Mouse (Mus musculus): Measurements from ENCODE around the gene Srxn1. TPM values are rescaled to one million over a fixed set of nuclear protein-coding genes. Genes with fewer than 3 reads are reported as not detected.

Srxn1 gene
- total and polyA plus RNA-seq, 3 experiments = 19.2 to 35.9 (median 23.9) TPM

DNA sequence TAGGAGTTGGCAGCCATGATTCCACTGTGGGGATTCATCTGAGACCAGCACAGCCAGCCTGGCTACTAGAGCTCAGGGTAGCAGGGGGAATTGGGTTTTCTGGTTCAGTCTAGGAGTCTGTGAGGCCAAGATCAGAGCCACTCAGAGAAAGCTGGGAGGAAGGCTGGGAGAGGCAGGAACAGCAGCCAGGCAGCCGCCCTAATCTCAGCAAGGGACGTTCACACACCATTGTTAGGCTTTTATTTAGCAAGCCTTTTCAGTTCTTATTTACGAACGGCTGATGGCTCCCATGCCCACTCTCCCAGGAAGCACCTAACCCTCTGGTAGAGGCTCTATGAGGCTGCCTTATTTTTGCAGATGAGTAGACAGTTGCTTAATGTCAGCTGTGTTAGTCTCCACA lies 44.6 kb downstream of the Srxn1 start:
- H3K4me3 ChIP-seq = no peak overlapping the region
- no peak overlapping the region for H3K9ac ChIP-seq (ENCODE audit: low read depth, low read length)
- TF ChIP-seq POLR2A (IDR thresholded peaks at IDR 0.05; ENCODE audit: insufficient read depth, low read depth, low read length) = no peak
- no peak for TF ChIP-seq EP300 (IDR thresholded peaks at IDR 0.05; ENCODE audit: insufficient read depth, low read depth, low read length)
- no peak for TF ChIP-seq CTCF (IDR thresholded peaks at IDR 0.05)
- no peaks in the 10 kb centered on the region for H3K79me2 ChIP-seq (replicated peaks; ENCODE audit: control insufficient read depth, insufficient read depth, low read length)
- no peaks in the 10 kb centered on the region for H3K27me3 ChIP-seq (ENCODE audit: control insufficient read depth, insufficient read depth, low read length)
- peak overlapping the region; percentile 88 for H3K27ac ChIP-seq
- DNase-seq = peak in 1 of 2 experiments; percentile 30
- 41% methylated on average over 4 of the region's 4 CpGs for WGBS
- intact Hi-C loops (cut with DNase I) = loop anchor here (1.0 kb wide), 1 partner anchor 30 kb away; no protein-coding TSS in a partner anchor
- H3K4me1 ChIP-seq (ENCODE audit: control insufficient read depth, insufficient read depth, low read length) = peaks cover 9% of the 10 kb centered on the region
- H3K36me3 ChIP-seq (ENCODE audit: control insufficient read depth, insufficient read depth, low read length) = peaks cover 12% of the 10 kb centered on the region

GRCm38 (mm10) chr2:152150373-152150772 lies 45.1 kb downstream of the Srxn1 start:
- WGBS = 50% methylated on average over 6 of the region's 6 CpGs
- H3K27ac ChIP-seq = peak overlapping the region; percentile 88
- intact Hi-C loops (cut with DNase I) = loop anchor here (1.0 kb wide), 1 partner anchor 30 kb away; no protein-coding TSS in a partner anchor

DNA sequence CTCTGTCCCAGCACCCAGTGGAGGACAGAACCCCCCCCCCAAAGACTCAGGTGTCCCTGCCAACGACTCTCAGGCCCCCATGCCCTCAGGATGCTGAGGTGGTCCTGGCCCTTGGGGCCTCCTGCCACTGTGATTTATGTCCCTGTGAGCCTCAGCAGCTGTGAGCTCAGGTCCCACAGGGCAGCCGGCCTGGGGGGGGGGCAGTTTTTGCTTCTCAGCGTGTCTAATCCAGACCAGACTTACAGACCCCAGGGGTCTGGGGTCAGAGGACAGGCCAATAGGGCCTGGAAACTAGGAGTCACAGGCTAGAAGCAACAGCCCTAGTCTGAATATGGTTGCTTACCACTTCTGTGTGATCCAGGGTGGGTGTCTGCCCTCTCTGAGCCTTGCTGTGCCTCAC lies 48.0 kb downstream of the Srxn1 start:
- WGBS = 54% methylated on average over 3 of the region's 3 CpGs

More at GRCm38 (mm10) chr2:152150373-152150772, 45.1 kb downstream of the Srxn1 start:
- Histone ChIP-seq H3K36me3 (ENCODE audit: control insufficient read depth, insufficient read depth, low read length) (peaks cover 12% of the 10 kb centered on the region), H3K4me3 (no peak overlapping the region), H3K79me2 (replicated peaks; ENCODE audit: control insufficient read depth, insufficient read depth, low read length) (no peaks in the 10 kb centered on the region), H3K9ac (ENCODE audit: low read depth, low read length) (no peak overlapping the region), H3K27me3 (ENCODE audit: control insufficient read depth, insufficient read depth, low read length) (no peaks in the 10 kb centered on the region), H3K4me1 (ENCODE audit: control insufficient read depth, insufficient read depth, low read length) (peaks cover 12% of the 10 kb centered on the region)
- DNase-seq = peak; percentile 73 to 82
- TF ChIP-seq EP300 (IDR thresholded peaks at IDR 0.05; ENCODE audit: insufficient read depth, low read depth, low read length) (peak; percentile 96), POLR2A (IDR thresholded peaks at IDR 0.05; ENCODE audit: insufficient read depth, low read depth, low read length) (peak; percentile 57; the same call in 1 of the 2 replicates), CTCF (IDR thresholded peaks at IDR 0.05) (no peak)

GRCm38 (mm10) chr2:152155414-152156208 lies 50.3 kb downstream of the Srxn1 start:
- 33% methylated on average over 7 of the region's 7 CpGs for WGBS

More for the DNA sequence above, 48.0 kb downstream of the Srxn1 start:
- Histone ChIP-seq H3K9ac (ENCODE audit: low read depth, low read length) (no peak overlapping the region), H3K36me3 (ENCODE audit: control insufficient read depth, insufficient read depth, low read length) (peaks cover 14% of the 10 kb centered on the region), H3K27ac (no peak overlapping the region), H3K4me3 (no peak overlapping the region), H3K27me3 (ENCODE audit: control insufficient read depth, insufficient read depth, low read length) (no peaks in the 10 kb centered on the region), H3K4me1 (ENCODE audit: control insufficient read depth, insufficient read depth, low read length) (peaks cover 19% of the 10 kb centered on the region), H3K79me2 (replicated peaks; ENCODE audit: control insufficient read depth, insufficient read depth, low read length) (no peaks in the 10 kb centered on the region)
- TF ChIP-seq POLR2A (IDR thresholded peaks at IDR 0.05; ENCODE audit: insufficient read depth, low read depth, low read length) (no peak), CTCF (IDR thresholded peaks at IDR 0.05) (no peak), EP300 (IDR thresholded peaks at IDR 0.05; ENCODE audit: insufficient read depth, low read depth, low read length) (no peak)
- DNase-seq = peak in 1 of 2 experiments; percentile 17
- intact Hi-C loops (cut with DNase I) = no loop called here

DNA sequence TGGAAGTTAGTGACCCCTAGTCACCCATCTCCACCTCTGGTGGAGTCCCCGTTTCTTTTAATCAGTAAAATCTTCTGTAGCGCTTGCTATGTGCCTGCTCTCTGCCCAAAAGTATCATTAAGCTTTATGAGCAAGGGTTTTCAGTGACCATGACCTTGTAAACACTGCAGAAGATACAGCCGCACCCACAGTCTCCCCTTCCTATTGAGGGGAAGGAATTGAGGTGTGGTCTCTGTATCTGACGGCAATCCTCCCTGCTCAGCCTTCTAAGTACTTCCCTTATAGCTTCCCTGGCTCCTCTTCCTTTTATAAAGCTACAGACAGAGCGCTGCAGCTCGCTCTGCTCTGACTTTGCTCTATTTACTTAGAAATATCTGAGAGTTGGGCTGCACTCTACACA lies 51.2 kb downstream of the Srxn1 start:
- H3K79me2 ChIP-seq (replicated peaks; ENCODE audit: control insufficient read depth, insufficient read depth, low read length) = no peaks in the 10 kb centered on the region
- 51% methylated on average over 6 of the region's 6 CpGs for WGBS
- H3K27ac ChIP-seq = peak overlapping the region; percentile 42
- no peak overlapping the region for H3K4me3 ChIP-seq
- intact Hi-C loops (cut with DNase I) = no loop called here
- H3K27me3 ChIP-seq (ENCODE audit: control insufficient read depth, insufficient read depth, low read length) = no peaks in the 10 kb centered on the region
- H3K36me3 ChIP-seq (ENCODE audit: control insufficient read depth, insufficient read depth, low read length) = peaks cover 2% of the 10 kb centered on the region; the same call in 1 of the 2 replicates
- H3K4me1 ChIP-seq (ENCODE audit: control insufficient read depth, insufficient read depth, low read length) = peaks cover 11% of the 10 kb centered on the region
- DNase-seq = peak in 1 of 2 experiments; percentile 16
- H3K9ac ChIP-seq (ENCODE audit: low read depth, low read length) = peak overlapping the region; percentile 12
- TF ChIP-seq POLR2A (IDR thresholded peaks at IDR 0.05; ENCODE audit: insufficient read depth, low read depth, low read length) = no peak
- no peak for TF ChIP-seq CTCF (IDR thresholded peaks at IDR 0.05)
- no peak for TF ChIP-seq EP300 (IDR thresholded peaks at IDR 0.05; ENCODE audit: insufficient read depth, low read depth, low read length)

More at GRCm38 (mm10) chr2:152155414-152156208, 50.3 kb downstream of the Srxn1 start:
- intact Hi-C loops (cut with DNase I) = no loop called here
- Histone ChIP-seq H3K79me2 (replicated peaks; ENCODE audit: control insufficient read depth, insufficient read depth, low read length) (no peaks in the 10 kb centered on the region), H3K9ac (ENCODE audit: low read depth, low read length) (no peak overlapping the region; the same call in 1 of the 2 replicates), H3K4me3 (no peak overlapping the region), H3K36me3 (ENCODE audit: control insufficient read depth, insufficient read depth, low read length) (peaks cover 2% of the 10 kb centered on the region; the same call in 1 of the 2 replicates), H3K27ac (peak overlapping the region; percentile 68), H3K4me1 (ENCODE audit: control insufficient read depth, insufficient read depth, low read length) (peaks cover 13% of the 10 kb centered on the region), H3K27me3 (ENCODE audit: control insufficient read depth, insufficient read depth, low read length) (no peaks in the 10 kb centered on the region)
- DNase-seq = peak; percentile 83
- TF ChIP-seq CTCF (IDR thresholded peaks at IDR 0.05) (peak; percentile 36), EP300 (IDR thresholded peaks at IDR 0.05; ENCODE audit: insufficient read depth, low read depth, low read length) (0 out of 2 replicates have a peak, but pooled peaks have one; percentile 22), POLR2A (IDR thresholded peaks at IDR 0.05; ENCODE audit: insufficient read depth, low read depth, low read length) (no peak)

GRCm38 (mm10) chr2:152159487-152159886 lies 54.2 kb downstream of the Srxn1 start:
- Histone ChIP-seq H3K4me1 (ENCODE audit: control insufficient read depth, insufficient read depth, low read length) (peaks cover 11% of the 10 kb centered on the region), H3K27ac (no peak overlapping the region), H3K4me3 (no peak overlapping the region), H3K27me3 (ENCODE audit: control insufficient read depth, insufficient read depth, low read length) (no peaks in the 10 kb centered on the region), H3K9ac (ENCODE audit: low read depth, low read length) (no peak overlapping the region), H3K79me2 (replicated peaks; ENCODE audit: control insufficient read depth, insufficient read depth, low read length) (no peaks in the 10 kb centered on the region), H3K36me3 (ENCODE audit: control insufficient read depth, insufficient read depth, low read length) (peaks cover 2% of the 10 kb centered on the region; the same call in 1 of the 2 replicates)
- 97% methylated on average over 1 of the region's 1 CpGs for WGBS
- TF ChIP-seq EP300 (IDR thresholded peaks at IDR 0.05; ENCODE audit: insufficient read depth, low read depth, low read length) (no peak), POLR2A (IDR thresholded peaks at IDR 0.05; ENCODE audit: insufficient read depth, low read depth, low read length) (no peak), CTCF (IDR thresholded peaks at IDR 0.05) (0 out of 2 replicates have a peak, but pooled peaks have one; percentile 15)
- DNase-seq = no peak
- intact Hi-C loops (cut with DNase I) = no loop called here

Other genes with a start within 250 kb of the Srxn1 start
- gene Angpt4, start 194.3 kb upstream of the Srxn1 start, total RNA-seq (2021) = under 1 TPM; 0.23 to 0.27 TPM
- 0.94 and 1.0 TPM in 2 replicates for gene Angpt4, start 194.3 kb upstream of the Srxn1 start, polyA plus RNA-seq (2012; rRNA removed)
- gene Fam110a, start 125.3 kb upstream of the Srxn1 start, total RNA-seq (2021) = 1 to 10 TPM; 4.3 to 4.7 TPM
- 6.6 and 7.2 TPM in 2 replicates for gene Fam110a, start 125.3 kb upstream of the Srxn1 start, polyA plus RNA-seq (2012; rRNA removed)
- gene Slc52a3, start 109.0 kb upstream of the Srxn1 start, total RNA-seq (2021) = 1 to 10 TPM; 1.8 to 3.4 TPM
- 2.5 and 2.8 TPM in 2 replicates for gene Slc52a3, start 109.0 kb upstream of the Srxn1 start, polyA plus RNA-seq (2012; rRNA removed)
- not detected for gene Scrt2, start 24.0 kb upstream of the Srxn1 start, total RNA-seq (2021)
- gene Scrt2, start 24.0 kb upstream of the Srxn1 start, polyA plus RNA-seq (2012; rRNA removed) = not detected in 2 replicates
- gene Tcf15, start 38.0 kb downstream of the Srxn1 start, total RNA-seq (2021) = 10 to 100 TPM; 26.7 to 32.1 TPM
- gene Tcf15, start 38.0 kb downstream of the Srxn1 start, polyA plus RNA-seq (2012; rRNA removed) = 21.2 and 25.9 TPM in 2 replicates
- 10 to 100 TPM; 89.0 to 94.1 TPM for gene Csnk2a1, start 121.3 kb downstream of the Srxn1 start, total RNA-seq (2021)
- gene Csnk2a1, start 121.3 kb downstream of the Srxn1 start, polyA plus RNA-seq (2012; rRNA removed) = 40.7 and 74.9 TPM in 2 replicates
- 10 to 100 TPM; 39.0 to 46.5 TPM for gene Tbc1d20, start 188.3 kb downstream of the Srxn1 start, total RNA-seq (2021)
- 43.1 and 60.1 TPM in 2 replicates for gene Tbc1d20, start 188.3 kb downstream of the Srxn1 start, polyA plus RNA-seq (2012; rRNA removed)
- gene Rbck1, start 227.1 kb downstream of the Srxn1 start, total RNA-seq (2021) = 10 to 100 TPM; 44.3 to 45.2 TPM
- gene Rbck1, start 227.1 kb downstream of the Srxn1 start, polyA plus RNA-seq (2012; rRNA removed) = 107 and 128 TPM in 2 replicates
- gene Trib3, start 238.5 kb downstream of the Srxn1 start, total RNA-seq (2021) = 1 to 10 TPM; 2.4 to 3.6 TPM
- 2.3 and 3.3 TPM in 2 replicates for gene Trib3, start 238.5 kb downstream of the Srxn1 start, polyA plus RNA-seq (2012; rRNA removed)

Data from heart, adult 2 months (tissue).